Mouse (Mus musculus) fat pad, adult 2 months (tissue): ENCODE data around the gene Epn2.

Experiments
- DNase-seq: peaks from one replicate; pipeline ENCODE4 v3.0.0-alpha.2; 2011; ENCODE audit warnings: low read depth, low spot score; ENCODE audit errors: extremely low read depth

The Epn2 gene

GRCm38 (mm10) chr11:61469317-61469917 is 110.1 kb downstream of the Epn2 start:
- no peak for DNase-seq

- no peak for DNase-seq
Observed at GRCm38 (mm10) chr11:61468534-61468933, 111.0 kb downstream of the Epn2 start.
